Mouse (Mus musculus) lung, embryonic 15.5 days (tissue): ENCODE data around the gene Vps29. TPM values are rescaled to one million over a fixed set of nuclear protein-coding genes. Genes with fewer than 3 reads are reported as not detected.

Source experiments
- ATAC-seq: fragments of 200-750 bp; cut with Nextera tagmentation; 2 replicates; pipeline ENCODE4 v1.8.0; 2017; ENCODE audit warnings: moderate number of reproducible peaks, borderline replicate concordance; ENCODE audit not compliant: low FRiP score, low TSS enrichment; ENCODE audit errors: extremely low read depth
- H3K27ac ChIP-seq: fragments of 300-500 bp; sonication (generic); 2 replicates; pipeline ENCODE4 v1.5.1; 2015; ENCODE audit warnings: moderate library complexity, mild to moderate bottlenecking, inconsistent platforms
- H3K27me3 ChIP-seq: fragments of 300-500 bp; sonication (generic); 2 replicates; pipeline ENCODE4 v1.6.1; 2015; ENCODE audit warnings: inconsistent platforms
- H3K36me3 ChIP-seq: fragments of 300-500 bp; sonication (generic); 2 replicates; pipeline ENCODE4 v1.6.1; 2015; ENCODE audit warnings: inconsistent platforms
- H3K4me1 ChIP-seq: fragments of 300-500 bp; sonication (generic); 2 replicates; pipeline ENCODE4 v1.6.1; 2015; ENCODE audit warnings: inconsistent platforms
- H3K4me2 ChIP-seq: fragments of 300-500 bp; sonication (generic); 2 replicates; pipeline ENCODE4 v1.6.1; 2015; ENCODE audit warnings: inconsistent platforms, mild to moderate bottlenecking, moderate library complexity
- H3K4me3 ChIP-seq: fragments of 300-500 bp; sonication (generic); 2 replicates; pipeline ENCODE4 v1.5.1; 2015; ENCODE audit warnings: mild to moderate bottlenecking, inconsistent platforms
- H3K9ac ChIP-seq: fragments of 300-500 bp; sonication (generic); 2 replicates; pipeline ENCODE4 v1.6.1; 2015; ENCODE audit warnings: inconsistent platforms
- H3K9me3 ChIP-seq: fragments of 300-500 bp; sonication (generic); 2 replicates; pipeline ENCODE4 v1.6.1; 2016; ENCODE audit warnings: inconsistent platforms
- WGBS: fragments of 180-500 bp; shearing (Covaris S2); methylation state at CpG from one replicate; pipeline ENCODE4 v1.1.7; 2015; 5-methylcytosine and 5-hydroxymethylcytosine counted together
- polyA plus RNA-seq: library from polyadenylated mRNA; unstranded; fragments of >200 nt; fragmentation: Nextera tagmentation; extraction: Ambion mirVana; gene quantifications from 2 replicates; pipeline ENCODE4 v1.2.1, GENCODE M21; 2015

The Vps29 gene
- polyA plus RNA-seq, 1 experiment from 2014 or later = 224 TPM

DNA sequence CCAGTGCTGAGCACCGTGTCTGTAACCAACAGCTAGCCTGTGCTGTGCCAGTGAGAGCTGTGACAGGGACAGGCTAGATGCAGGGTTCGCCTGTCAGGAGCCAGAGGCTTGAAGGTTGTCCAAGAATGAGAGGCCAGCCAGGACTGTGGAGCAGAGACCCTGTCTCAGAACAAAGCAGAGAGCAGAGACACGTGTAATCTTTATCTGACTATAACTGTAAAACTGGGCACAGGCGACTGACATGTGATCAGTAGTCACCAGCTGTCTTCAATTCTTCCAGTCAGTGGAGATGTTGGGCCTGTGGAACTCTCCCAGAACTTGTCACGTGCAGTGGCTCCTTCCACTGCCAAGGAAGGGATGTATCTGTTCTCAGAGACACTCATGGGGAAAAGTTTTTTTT, 48.6 kb downstream of the Vps29 start:
- 73% methylated on average over 5 of the region's 5 CpGs for WGBS
- peaks cover 68% of the 10 kb centered on the region for H3K36me3 ChIP-seq
- no peaks in the 10 kb centered on the region for H3K9me3 ChIP-seq
- H3K4me3 ChIP-seq = no peak overlapping the region
- no peak overlapping the region for H3K27ac ChIP-seq
- no peak overlapping the region for H3K9ac ChIP-seq
- peaks cover 14% of the 10 kb centered on the region; the same call in 1 of the 2 replicates for H3K4me1 ChIP-seq
- ATAC-seq = peak; percentile 56; the same call in 1 of the 2 replicates
- H3K4me2 ChIP-seq = no peak overlapping the region
- no peaks in the 10 kb centered on the region for H3K27me3 ChIP-seq

GRCm38 (mm10) chr5:122403362-122403761, 49.2 kb downstream of the Vps29 start:
- Histone ChIP-seq H3K4me2 (no peak overlapping the region), H3K4me1 (peaks cover 14% of the 10 kb centered on the region; the same call in 1 of the 2 replicates), H3K4me3 (no peak overlapping the region), H3K27ac (no peak overlapping the region), H3K9me3 (no peaks in the 10 kb centered on the region), H3K9ac (no peak overlapping the region), H3K36me3 (peaks cover 68% of the 10 kb centered on the region), H3K27me3 (no peaks in the 10 kb centered on the region)
- no peak for ATAC-seq
- WGBS = 83% methylated on average over 12 of the region's 12 CpGs

DNA sequence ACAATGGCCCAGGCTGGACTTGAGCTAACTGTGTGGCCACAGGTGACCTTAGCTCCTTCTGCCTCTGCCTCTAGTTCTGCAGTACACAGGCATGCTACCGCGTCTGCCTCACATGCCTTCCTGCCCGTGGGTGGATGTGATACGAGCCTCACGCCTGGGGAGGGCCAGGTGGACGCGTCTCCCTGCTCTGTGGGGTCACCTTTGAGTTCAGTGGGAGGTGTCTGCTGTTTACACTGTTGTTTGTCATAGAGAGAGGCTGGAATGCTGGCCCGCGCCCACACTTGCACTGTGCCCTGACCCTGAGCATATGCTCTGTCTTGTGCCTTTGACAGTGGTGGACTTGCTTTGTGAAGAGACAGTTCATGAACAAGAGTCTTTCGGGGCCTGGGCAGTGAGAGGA, 51.4 kb downstream of the Vps29 start:
- H3K27ac ChIP-seq = no peak overlapping the region
- H3K36me3 ChIP-seq = peaks cover 64% of the 10 kb centered on the region
- H3K27me3 ChIP-seq = no peaks in the 10 kb centered on the region
- WGBS = 90% methylated on average over 10 of the region's 10 CpGs
- H3K9me3 ChIP-seq = no peaks in the 10 kb centered on the region
- no peak overlapping the region for H3K4me2 ChIP-seq
- no peak overlapping the region for H3K4me3 ChIP-seq
- H3K9ac ChIP-seq = no peak overlapping the region
- 0 out of 2 replicates have a peak, but pooled peaks cover 10% of the 10 kb centered on the region for H3K4me1 ChIP-seq
- ATAC-seq = no peak

- no peak overlapping the region for H3K27ac ChIP-seq
- peaks cover 31% of the 10 kb centered on the region for H3K36me3 ChIP-seq
- H3K4me2 ChIP-seq = no peak overlapping the region
- no peaks in the 10 kb centered on the region for H3K27me3 ChIP-seq
- WGBS = 84% methylated on average over 19 of the region's 19 CpGs
- H3K4me3 ChIP-seq = no peak overlapping the region
- H3K9ac ChIP-seq = no peak overlapping the region
- no peak for ATAC-seq
- H3K9me3 ChIP-seq = no peaks in the 10 kb centered on the region
- H3K4me1 ChIP-seq = 0 out of 2 replicates have a peak, but pooled peaks cover 4% of the 10 kb centered on the region
Observed at GRCm38 (mm10) chr5:122409692-122410645, 55.8 kb downstream of the Vps29 start.

- Histone ChIP-seq H3K4me1 (0 out of 2 replicates have a peak, but pooled peaks cover 4% of the 10 kb centered on the region), H3K27ac (no peak overlapping the region), H3K9me3 (no peaks in the 10 kb centered on the region), H3K4me3 (no peak overlapping the region), H3K27me3 (no peaks in the 10 kb centered on the region), H3K9ac (no peak overlapping the region), H3K4me2 (no peak overlapping the region), H3K36me3 (peaks cover 12% of the 10 kb centered on the region)
- no peak for ATAC-seq
- WGBS = 64% methylated on average over 5 of the region's 5 CpGs
Observed at GRCm38 (mm10) chr5:122411892-122412291, 57.7 kb downstream of the Vps29 start.

GRCm38 (mm10) chr5:122412826-122413225, 58.7 kb downstream of the Vps29 start:
- H3K4me1 ChIP-seq = 0 out of 2 replicates have a peak, but pooled peaks cover 4% of the 10 kb centered on the region
- H3K27me3 ChIP-seq = no peaks in the 10 kb centered on the region
- WGBS = 35% methylated on average over 6 of the region's 6 CpGs
- no peak overlapping the region for H3K4me2 ChIP-seq
- peak; percentile 80; the same call in 1 of the 2 replicates for ATAC-seq
- H3K27ac ChIP-seq = no peak overlapping the region
- 0 out of 2 replicates have a peak, but pooled peaks cover 4% of the 10 kb centered on the region for H3K36me3 ChIP-seq
- H3K9me3 ChIP-seq = no peaks in the 10 kb centered on the region
- no peak overlapping the region for H3K4me3 ChIP-seq
- no peak overlapping the region for H3K9ac ChIP-seq

GRCm38 (mm10) chr5:122414351-122414750, 60.2 kb downstream of the Vps29 start:
- no peak overlapping the region for H3K27ac ChIP-seq
- no peak overlapping the region for H3K4me3 ChIP-seq
- no peaks in the 10 kb centered on the region for H3K9me3 ChIP-seq
- H3K4me1 ChIP-seq = 0 out of 2 replicates have a peak, but pooled peaks cover 4% of the 10 kb centered on the region
- 83% methylated on average over 5 of the region's 5 CpGs for WGBS
- no peak for ATAC-seq
- no peaks in the 10 kb centered on the region for H3K27me3 ChIP-seq
- H3K36me3 ChIP-seq = 0 out of 2 replicates have a peak, but pooled peaks cover 4% of the 10 kb centered on the region
- H3K9ac ChIP-seq = no peak overlapping the region
- H3K4me2 ChIP-seq = no peak overlapping the region

Other genes starting within 250 kb of the Vps29 start
- gene Ccdc63, start 213.5 kb upstream of the Vps29 start, polyA plus RNA-seq = not detected in 2 replicates
- gene Ppp1cc, start 196.1 kb upstream of the Vps29 start, polyA plus RNA-seq = 263 and 264 TPM in 2 replicates
- gene Hvcn1, start 147.6 kb upstream of the Vps29 start, polyA plus RNA-seq = 4.0 and 4.7 TPM in 2 replicates
- gene Tctn1, start 89.9 kb upstream of the Vps29 start, polyA plus RNA-seq = 6.3 and 7.0 TPM in 2 replicates
- gene Pptc7, start 70.0 kb upstream of the Vps29 start, polyA plus RNA-seq = 7.6 and 8.7 TPM in 2 replicates
- gene Rad9b, start 136 bp upstream of the Vps29 start, polyA plus RNA-seq = 7.7 and 9.2 TPM in 2 replicates
- 70.5 and 70.7 TPM in 2 replicates for gene Gpn3, start 17.5 kb downstream of the Vps29 start, polyA plus RNA-seq
- 72.4 and 74.9 TPM in 2 replicates for gene Fam216a, start 18.0 kb downstream of the Vps29 start, polyA plus RNA-seq
- 152 and 160 TPM in 2 replicates for gene Arpc3, start 37.5 kb downstream of the Vps29 start, polyA plus RNA-seq
- gene Anapc7, start 67.3 kb downstream of the Vps29 start, polyA plus RNA-seq = 43.9 and 46.2 TPM in 2 replicates
- gene Atp2a2, start 147.9 kb downstream of the Vps29 start, polyA plus RNA-seq = 31.3 and 37.3 TPM in 2 replicates